Comparison of ENCODE assay signal across 8 mouse cellular contexts in the genomic region with DNA sequence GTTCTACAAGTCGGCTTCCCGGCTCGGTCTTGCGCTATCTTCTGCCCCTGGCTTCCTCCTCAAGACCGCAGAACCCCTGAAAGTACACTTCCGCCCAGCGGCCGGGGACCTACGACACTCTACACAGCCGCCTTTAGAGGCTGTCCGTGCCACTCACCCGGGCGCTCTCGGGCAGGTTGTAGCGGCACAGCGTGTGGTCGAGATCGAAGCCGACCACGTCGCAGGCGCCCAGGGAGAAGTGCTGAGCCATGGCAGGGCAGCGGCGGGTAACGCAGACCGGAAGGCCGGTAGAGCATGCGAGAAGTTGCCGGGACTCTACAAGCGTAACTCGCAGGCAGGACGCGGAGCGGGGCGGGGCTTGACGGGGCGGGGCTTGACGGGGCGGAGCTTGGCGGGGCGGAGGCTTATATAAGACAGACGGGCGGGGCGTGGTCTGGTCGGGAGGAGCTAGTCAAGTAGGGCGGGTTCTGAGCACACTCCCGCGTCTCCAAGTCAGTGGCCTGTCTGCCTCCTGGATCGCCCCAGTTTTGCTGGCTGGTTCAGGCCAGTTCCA. TPM values are rescaled to one million over a fixed set of nuclear protein-coding genes. Genes with fewer than 3 reads are reported as not detected.
A peak's percentile ranks its signal among the peaks of the same experiment; 100 is the strongest.
DNase-seq lines count a peak whose midpoint lies in the region; ATAC-seq and TF ChIP-seq lines count a peak whose summit lies in the region.

Gene Nt5dc1, minus strand, starts transcription at position 349 of the 553 bp plus-strand sequence.

- H3K9ac ChIP-seq in embryonic facial prominence, embryonic 13.5 days: peak within 1 kb of the TSS; percentile 90
- H3K9ac ChIP-seq in limb, embryonic 12.5 days (replicated peaks): peak within 1 kb of the TSS; percentile 84
- peak within 1 kb of the TSS; percentile 45 for H3K9ac ChIP-seq in midbrain, embryonic 15.5 days

- no peak for TF ChIP-seq CTCF in kidney, adult 2 months (conservative IDR thresholded peaks at IDR 0.05; ENCODE audit: insufficient read depth, insufficient read length, low read depth, low read length)
- TF ChIP-seq CTCF in spleen, adult 2 months (IDR thresholded peaks at IDR 0.05; ENCODE audit: extremely low read depth, insufficient read depth, insufficient read length, insufficient replicate concordance): no peak

- ATAC-seq in embryonic facial prominence, embryonic 13.5 days (ENCODE audit: insufficient number of reproducible peaks, insufficient read depth, low FRiP score, low TSS enrichment, low read depth): peak; percentile 97
- peak; percentile 98 for ATAC-seq in limb, embryonic 12.5 days (ENCODE audit: insufficient number of reproducible peaks, insufficient read depth, low FRiP score, low TSS enrichment, low read depth)
- peak; percentile 98 for ATAC-seq in midbrain, embryonic 15.5 days (replicated peaks)

- peak; percentile 97 for DNase-seq in 3134 (ENCODE audit: extremely low read depth, insufficient read length, low spot score)
- peak; percentile 96 for DNase-seq in adrenal gland, postnatal 36 days
- peak; percentile 94 to 97 for DNase-seq in heart, adult 18-20 months
- DNase-seq in kidney, adult 2 months: peak; percentile 96
- DNase-seq in spleen, adult 2 months (ENCODE audit: low read depth in 1 of 2, low spot score in 2 of 2): peak; percentile 82 to 90

- H3K4me2 ChIP-seq in embryonic facial prominence, embryonic 13.5 days: peak within 1 kb of the TSS; percentile 65
- peak within 1 kb of the TSS; percentile 57 for H3K4me2 ChIP-seq in limb, embryonic 12.5 days
- H3K4me2 ChIP-seq in midbrain, embryonic 15.5 days: peak within 1 kb of the TSS; percentile 75

- H3K27me3 ChIP-seq in embryonic facial prominence, embryonic 13.5 days: no peaks in the 10 kb centered on the region
- no peaks in the 10 kb centered on the region for H3K27me3 ChIP-seq in kidney, adult 2 months (replicated peaks; ENCODE audit: control insufficient read depth, insufficient read depth, low read length)
- no peaks in the 10 kb centered on the region for H3K27me3 ChIP-seq in limb, embryonic 12.5 days
- H3K27me3 ChIP-seq in midbrain, embryonic 15.5 days (replicated peaks): no peaks in the 10 kb centered on the region
- no peaks in the 10 kb centered on the region for H3K27me3 ChIP-seq in spleen, adult 2 months (ENCODE audit: control insufficient read depth, insufficient read depth, low read length)

- no peaks in the 10 kb centered on the region for H3K9me3 ChIP-seq in embryonic facial prominence, embryonic 13.5 days
- H3K9me3 ChIP-seq in limb, embryonic 12.5 days: no peaks in the 10 kb centered on the region
- no peaks in the 10 kb centered on the region for H3K9me3 ChIP-seq in midbrain, embryonic 15.5 days

- peak within 1 kb of the TSS; percentile 83 for H3K27ac ChIP-seq in embryonic facial prominence, embryonic 13.5 days
- H3K27ac ChIP-seq in kidney, adult 2 months (ENCODE audit: insufficient read depth, low read depth, low read length): peak within 1 kb of the TSS; percentile 67
- peak within 1 kb of the TSS; percentile 81 for H3K27ac ChIP-seq in limb, embryonic 12.5 days
- H3K27ac ChIP-seq in midbrain, embryonic 15.5 days: 0 out of 2 replicates have a peak within 1 kb of the TSS, but pooled peaks have one; percentile 5
- peak within 1 kb of the TSS; percentile 96 for H3K27ac ChIP-seq in spleen, adult 2 months (ENCODE audit: insufficient read depth, low read length)

- TF ChIP-seq POLR2A in kidney, adult 2 months (IDR thresholded peaks at IDR 0.05; ENCODE audit: low read depth, low read length): peak; percentile 58
- TF ChIP-seq POLR2A in spleen, adult 2 months (IDR thresholded peaks at IDR 0.05; ENCODE audit: low read depth, low read length): peak; percentile 73

- WGBS in embryonic facial prominence, embryonic 13.5 days: under 1% methylated on average over 49 of the region's 49 CpGs
- under 1% methylated on average over 49 of the region's 49 CpGs for WGBS in kidney, adult 2 months
- under 1% methylated on average over 43 of the region's 49 CpGs for WGBS in limb, embryonic 12.5 days
- WGBS in midbrain, embryonic 15.5 days: 1% methylated on average over 48 of the region's 49 CpGs
- WGBS in spleen, adult 2 months: under 1% methylated on average over 49 of the region's 49 CpGs

- peak within 1 kb of the TSS; percentile 80 for H3K4me3 ChIP-seq in embryonic facial prominence, embryonic 13.5 days
- peak within 1 kb of the TSS; percentile 64 for H3K4me3 ChIP-seq in kidney, adult 2 months (ENCODE audit: insufficient read depth, low read depth, low read length)
- peak within 1 kb of the TSS; percentile 72 for H3K4me3 ChIP-seq in limb, embryonic 12.5 days (replicated peaks)
- peak within 1 kb of the TSS; percentile 62 for H3K4me3 ChIP-seq in midbrain, embryonic 15.5 days
- peak within 1 kb of the TSS; percentile 88 for H3K4me3 ChIP-seq in spleen, adult 2 months (ENCODE audit: extremely low read depth, insufficient read depth, insufficient read length)

- peaks cover 19% of the 10 kb centered on the region for H3K4me1 ChIP-seq in embryonic facial prominence, embryonic 13.5 days
- peaks cover 5% of the 10 kb centered on the region; the same call in 1 of the 2 replicates for H3K4me1 ChIP-seq in kidney, adult 2 months (ENCODE audit: control insufficient read depth, insufficient read depth, low read length)
- peaks cover 22% of the 10 kb centered on the region for H3K4me1 ChIP-seq in limb, embryonic 12.5 days (replicated peaks)
- 0 out of 2 replicates have a peak, but pooled peaks cover 3% of the 10 kb centered on the region for H3K4me1 ChIP-seq in midbrain, embryonic 15.5 days
- H3K4me1 ChIP-seq in spleen, adult 2 months (ENCODE audit: control insufficient read depth, insufficient read depth, insufficient read length): peaks cover 11% of the 10 kb centered on the region; the same call in 1 of the 2 replicates

- H3K36me3 ChIP-seq in embryonic facial prominence, embryonic 13.5 days: no peaks in the 10 kb centered on the region
- H3K36me3 ChIP-seq in kidney, adult 2 months (ENCODE audit: control insufficient read depth, insufficient read depth, low read length): no peaks in the 10 kb centered on the region
- H3K36me3 ChIP-seq in limb, embryonic 12.5 days: no peaks in the 10 kb centered on the region
- no peaks in the 10 kb centered on the region for H3K36me3 ChIP-seq in midbrain, embryonic 15.5 days (replicated peaks)
- H3K36me3 ChIP-seq in spleen, adult 2 months (ENCODE audit: control insufficient read depth, insufficient read depth, low read length): no peaks in the 10 kb centered on the region; the same call in 1 of the 2 replicates

RNA-seq across cellular contexts. Expression of gene Nt5dc1, which starts in this region (rescaled TPM):
- total RNA-seq in adrenal gland, postnatal 36 days (2021): 10 to 100 TPM; 16.7 to 25.1 TPM
- polyA plus RNA-seq in embryonic facial prominence, embryonic 13.5 days (2015; fragmentation: Nextera tagmentation; extraction: Ambion mirVana): 8.5 and 10.9 TPM in 2 replicates
- 10 to 100 TPM in 1 of 2 experiments, 1 to 10 TPM in 1; 9.9 to 11.1 TPM for total RNA-seq in heart, adult 18-20 months (2021)
- 13.3 and 14.9 TPM in 2 replicates for polyA plus RNA-seq in kidney, adult 2 months (2012; rRNA removed)
- polyA plus RNA-seq in limb, embryonic 12.5 days (2016; fragmentation: Nextera tagmentation; extraction: Ambion mirVana): 8.9 TPM in 2 replicates
- polyA plus RNA-seq in midbrain, embryonic 15.5 days (2015; fragmentation: Nextera tagmentation; extraction: Ambion mirVana): 1.7 and 2.3 TPM in 2 replicates
- polyA plus RNA-seq in spleen, adult 2 months (2012; rRNA removed): 5.5 and 5.7 TPM in 2 replicates

Comparison
In these comparisons a context has a peak if more than half of its experiments do, and no peak if none do; other contexts are left out.
1. Peak in every context shown above with its lines: DNase-seq, ATAC-seq, H3K4me3 ChIP-seq and H3K27ac ChIP-seq.
2. H3K27ac ChIP-seq: peak in every context shown above with its lines; median percentile 96 in spleen, adult 2 months; 83 in embryonic facial prominence, embryonic 13.5 days; 81 in limb, embryonic 12.5 days; 67 in kidney, adult 2 months; 5 in midbrain, embryonic 15.5 days.